Mouse (Mus musculus) c-Kit-positive CD71-positive TER-119-positive erythroid progenitor cells, embryonic 14.5 days (primary cell): ENCODE measurements around the gene Hopx.
A peak's percentile ranks its signal among the peaks of the same experiment; 100 is the strongest.

Experiments
- DNase-seq: peaks from one replicate; pipeline ENCODE4 v3.0.0-alpha.2; 2013; ENCODE audit warnings: low spot score

The Hopx gene

GRCm38 (mm10) chr5:77114817-77115731 lies at the start of gene Hopx:
TSS of gene Hopx (minus strand) at chr5:77115121.
- DNase-seq, result no peak

- no peak for DNase-seq
Observed at GRCm38 (mm10) chr5:77163597-77163996, 48.7 kb upstream of the Hopx start.

- DNase-seq, result no peak
Observed at GRCm38 (mm10) chr5:77162566-77162965, 47.6 kb upstream of the Hopx start.

GRCm38 (mm10) chr5:77157777-77158540 lies 43.0 kb upstream of the Hopx start:
- DNase-seq, result no peak

- DNase-seq, result no peak
Observed at GRCm38 (mm10) chr5:77156938-77157337, 42.0 kb upstream of the Hopx start.

- DNase-seq, result no peak
Observed at GRCm38 (mm10) chr5:77155526-77155925, 40.6 kb upstream of the Hopx start.

- DNase-seq, result no peak
Observed at GRCm38 (mm10) chr5:77154812-77155211, 39.9 kb upstream of the Hopx start.

GRCm38 (mm10) chr5:77151738-77152137 lies 36.8 kb upstream of the Hopx start:
- DNase-seq, result no peak

GRCm38 (mm10) chr5:77151075-77151474 lies 36.2 kb upstream of the Hopx start:
- peak; percentile 68 for DNase-seq

GRCm38 (mm10) chr5:77148021-77148621 lies 33.2 kb upstream of the Hopx start:
- no peak for DNase-seq

GRCm38 (mm10) chr5:77146459-77147170 lies 31.7 kb upstream of the Hopx start:
- no peak for DNase-seq

- DNase-seq, result no peak
Observed at GRCm38 (mm10) chr5:77144647-77145046, 29.7 kb upstream of the Hopx start.

GRCm38 (mm10) chr5:77143076-77143475 lies 28.2 kb upstream of the Hopx start:
- no peak for DNase-seq

GRCm38 (mm10) chr5:77141336-77141735 lies 26.4 kb upstream of the Hopx start:
- DNase-seq, result no peak

- DNase-seq, result no peak
Observed at GRCm38 (mm10) chr5:77140861-77141260, 25.9 kb upstream of the Hopx start.

GRCm38 (mm10) chr5:77140108-77140507 lies 25.2 kb upstream of the Hopx start:
- no peak for DNase-seq

- no peak for DNase-seq
Observed at GRCm38 (mm10) chr5:77137701-77138265, 22.9 kb upstream of the Hopx start.

GRCm38 (mm10) chr5:77136684-77137224 lies 21.8 kb upstream of the Hopx start:
- DNase-seq, result no peak

- DNase-seq, result no peak
Observed at GRCm38 (mm10) chr5:77134961-77135360, 20.0 kb upstream of the Hopx start.

GRCm38 (mm10) chr5:77134465-77134864 lies 19.5 kb upstream of the Hopx start:
- DNase-seq, result peak; percentile 69

- no peak for DNase-seq
Observed at GRCm38 (mm10) chr5:77133960-77134359, 19.0 kb upstream of the Hopx start.
